Mouse (Mus musculus): ENCODE data around the gene 2210407C18Rik. TPM values are rescaled to one million over a fixed set of nuclear protein-coding genes. Genes with fewer than 3 reads are reported as not detected.

Gene 2210407C18Rik
- total RNA-seq (2022), result not detected

GRCm38 (mm10) chr11:58615975-58616374 lies at the start of gene 2210407C18Rik:
Gene 2210407C18Rik, minus strand, starts transcription at chr11:58616075.
- no peak for DNase-seq (ENCODE audit: low spot score in 2 of 2)

- DNase-seq (ENCODE audit: low spot score in 2 of 2), result no peak
Observed at GRCm38 (mm10) chr11:58658596-58658995, 42.7 kb upstream of the 2210407C18Rik start, which contains the start of gene Olfr322. Gene Olfr322, plus strand, starts transcription at chr11:58658782.

- DNase-seq (ENCODE audit: low spot score in 2 of 2), result no peak
Observed at GRCm38 (mm10) chr11:58655151-58655550, 39.3 kb upstream of the 2210407C18Rik start.

GRCm38 (mm10) chr11:58643350-58643749 lies 27.5 kb upstream of the 2210407C18Rik start:
- DNase-seq (ENCODE audit: low spot score in 2 of 2), result peak; percentile 8 to 22

- DNase-seq (ENCODE audit: low spot score in 2 of 2), result no peak
Observed at GRCm38 (mm10) chr11:58641638-58642358, 25.9 kb upstream of the 2210407C18Rik start.

- DNase-seq (ENCODE audit: low spot score in 2 of 2), result no peak
Observed at GRCm38 (mm10) chr11:58641057-58641456, 25.2 kb upstream of the 2210407C18Rik start.

GRCm38 (mm10) chr11:58640272-58640867 lies 24.5 kb upstream of the 2210407C18Rik start, which contains the start of gene Trim58:
Gene Trim58, plus strand, starts transcription at chr11:58640465.
- no peak for DNase-seq (ENCODE audit: low spot score in 2 of 2)

GRCm38 (mm10) chr11:58638176-58638701 lies 22.4 kb upstream of the 2210407C18Rik start:
- no peak for DNase-seq (ENCODE audit: low spot score in 2 of 2)

GRCm38 (mm10) chr11:58636376-58636977 lies 20.6 kb upstream of the 2210407C18Rik start:
- DNase-seq (ENCODE audit: low spot score in 2 of 2), result no peak

GRCm38 (mm10) chr11:58634878-58635277 lies 19.0 kb upstream of the 2210407C18Rik start:
- DNase-seq (ENCODE audit: low spot score in 2 of 2), result no peak

- DNase-seq (ENCODE audit: low spot score in 2 of 2), result no peak
Observed at GRCm38 (mm10) chr11:58630401-58630800, 14.5 kb upstream of the 2210407C18Rik start, which contains the start of gene Olfr323. Gene Olfr323, minus strand, starts transcription at chr11:58630501.

GRCm38 (mm10) chr11:58626146-58626545 lies 10.3 kb upstream of the 2210407C18Rik start:
- no peak for DNase-seq (ENCODE audit: low spot score in 2 of 2)

GRCm38 (mm10) chr11:58618793-58619192 lies 2.9 kb upstream of the 2210407C18Rik start:
- no peak for DNase-seq (ENCODE audit: low spot score in 2 of 2)

GRCm38 (mm10) chr11:58618369-58618768 lies 2.5 kb upstream of the 2210407C18Rik start:
- DNase-seq (ENCODE audit: low spot score in 2 of 2), result no peak

- DNase-seq (ENCODE audit: low spot score in 2 of 2), result no peak
Observed at GRCm38 (mm10) chr11:58614526-58614925, 1.3 kb downstream of the 2210407C18Rik start.

- no peak for DNase-seq (ENCODE audit: low spot score in 2 of 2)
Observed at GRCm38 (mm10) chr11:58613359-58613758, 2.5 kb downstream of the 2210407C18Rik start.

GRCm38 (mm10) chr11:58607030-58607429 lies 8.8 kb downstream of the 2210407C18Rik start:
- DNase-seq (ENCODE audit: low spot score in 2 of 2), result no peak

GRCm38 (mm10) chr11:58606177-58606919 lies 9.5 kb downstream of the 2210407C18Rik start:
- DNase-seq (ENCODE audit: low spot score in 2 of 2), result no peak

GRCm38 (mm10) chr11:58605228-58605627 lies 10.6 kb downstream of the 2210407C18Rik start:
- no peak for DNase-seq (ENCODE audit: low spot score in 2 of 2)

- no peak for DNase-seq (ENCODE audit: low spot score in 2 of 2)
Observed at GRCm38 (mm10) chr11:58604688-58605087, 11.2 kb downstream of the 2210407C18Rik start.

All from left cerebral cortex, adult 8-10 months (tissue).